Mouse (Mus musculus) right cerebral cortex, postnatal 36 days (tissue): ENCODE measurements around the gene Atrip.

Source experiments
- DNase-seq, 2 experiments: peaks; one replicate each; pipeline ENCODE4 v3.0.0; 2022; ENCODE audit warnings: low spot score in 2 of 2, mixed read lengths in 1 of 2

Atrip gene

DNA sequence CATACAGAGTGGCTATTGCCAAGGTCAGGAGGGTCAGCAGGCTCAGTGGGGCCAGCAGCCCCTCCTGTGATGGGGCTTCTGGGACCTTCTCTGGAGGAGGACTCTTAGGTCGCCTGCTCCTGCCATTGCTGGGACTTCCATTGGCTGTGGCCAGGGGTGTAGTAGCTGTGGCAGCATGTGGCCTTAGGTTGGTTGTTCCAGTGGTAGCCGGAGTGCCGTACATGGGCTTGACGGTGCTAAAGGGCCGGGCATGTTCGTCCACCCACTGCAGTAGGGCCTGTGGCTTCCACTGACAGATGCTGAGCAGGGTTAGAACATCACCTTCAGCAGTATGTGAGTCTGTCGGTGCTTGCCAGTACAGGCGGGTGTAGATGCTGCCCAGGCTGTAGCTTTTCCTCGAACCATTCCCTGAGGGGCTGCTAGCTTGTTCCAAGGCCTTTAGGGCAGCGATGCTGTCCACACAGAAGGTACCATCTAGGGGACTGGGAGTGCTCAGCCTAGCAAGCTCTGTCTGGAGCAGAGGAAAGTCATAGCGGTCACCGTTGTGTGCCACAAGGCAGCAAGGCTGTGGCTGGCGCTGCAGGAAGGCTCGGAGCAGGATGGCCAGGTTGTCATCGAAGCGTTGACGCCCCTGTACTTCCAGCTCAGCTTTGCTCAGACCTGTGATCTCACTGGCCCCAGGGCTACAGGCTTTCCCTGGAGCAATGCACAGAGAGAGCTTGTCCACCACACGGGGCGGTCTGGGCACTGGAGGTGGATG lies 15.7 kb downstream of the Atrip start:
- DNase-seq = no peak

GRCm38 (mm10) chr9:109057543-109057942 lies 16.4 kb downstream of the Atrip start:
- no peak for DNase-seq

DNA sequence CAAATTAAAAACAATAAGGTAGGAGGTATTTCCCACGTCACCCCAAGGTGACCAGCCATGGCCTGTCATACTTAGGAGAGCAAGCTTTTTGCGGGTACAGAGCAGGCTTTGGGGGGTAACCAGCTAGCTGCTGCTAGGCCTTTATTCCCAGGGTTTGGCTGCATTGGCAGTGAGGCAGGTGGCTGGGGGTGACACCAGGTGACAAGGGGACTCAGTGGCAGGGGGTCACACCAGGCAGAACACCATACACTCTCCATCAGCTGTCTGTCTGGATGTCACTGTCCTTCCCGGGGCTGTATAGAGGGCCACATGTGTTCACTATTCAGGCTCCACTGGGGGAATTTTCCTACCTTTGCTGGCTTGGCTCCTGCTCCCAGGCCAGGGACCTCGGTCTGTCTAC lies 17.0 kb downstream of the Atrip start:
- DNase-seq = no peak

- no peak for DNase-seq
Measured at GRCm38 (mm10) chr9:109056081-109056690, 17.7 kb downstream of the Atrip start.

- DNase-seq = no peak
Measured at GRCm38 (mm10) chr9:109055271-109056030, 18.5 kb downstream of the Atrip start.

DNA sequence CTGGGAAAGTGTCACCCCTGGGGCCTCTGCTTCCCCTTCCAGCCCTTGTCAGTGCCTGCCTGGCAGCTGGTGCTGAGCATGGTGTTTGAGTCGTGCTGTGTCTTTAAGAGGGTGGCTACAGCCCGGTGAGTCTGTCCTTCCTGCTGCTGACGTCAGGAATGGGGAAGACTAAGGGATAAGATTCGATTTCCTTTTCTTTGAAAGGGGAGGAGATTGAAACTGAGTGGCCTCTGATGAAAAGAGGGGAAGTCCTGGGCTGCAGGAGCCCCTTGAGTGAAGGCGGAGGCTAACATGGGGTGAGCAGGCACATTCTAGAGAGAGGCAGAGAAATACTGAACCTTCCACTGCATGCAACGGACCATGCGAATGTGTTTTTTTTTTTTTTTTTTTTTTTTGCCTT lies 19.2 kb downstream of the Atrip start:
- DNase-seq = peak; percentile 64 to 80

GRCm38 (mm10) chr9:109053851-109054250 lies 20.1 kb downstream of the Atrip start:
- no peak for DNase-seq

DNA sequence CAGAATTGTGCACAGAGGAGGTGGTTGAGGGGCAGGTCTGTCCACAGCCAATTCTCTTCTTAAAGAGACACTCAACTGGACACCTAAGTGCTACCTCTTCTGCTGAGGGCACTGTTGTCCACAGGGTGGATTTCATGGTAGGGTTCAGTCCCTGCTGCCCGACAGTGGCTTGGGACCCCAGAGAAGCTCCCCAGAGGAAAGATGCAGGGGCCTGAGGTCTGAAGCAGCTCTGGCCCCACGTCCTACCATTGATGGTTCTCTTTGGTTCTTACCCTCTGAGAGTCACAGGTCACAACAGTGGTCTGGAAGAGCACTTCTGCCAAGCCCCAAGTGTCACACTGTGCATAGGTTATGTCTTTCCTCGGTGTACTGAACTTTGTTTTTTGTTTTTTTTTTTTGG lies 20.6 kb downstream of the Atrip start:
- no peak for DNase-seq

DNA sequence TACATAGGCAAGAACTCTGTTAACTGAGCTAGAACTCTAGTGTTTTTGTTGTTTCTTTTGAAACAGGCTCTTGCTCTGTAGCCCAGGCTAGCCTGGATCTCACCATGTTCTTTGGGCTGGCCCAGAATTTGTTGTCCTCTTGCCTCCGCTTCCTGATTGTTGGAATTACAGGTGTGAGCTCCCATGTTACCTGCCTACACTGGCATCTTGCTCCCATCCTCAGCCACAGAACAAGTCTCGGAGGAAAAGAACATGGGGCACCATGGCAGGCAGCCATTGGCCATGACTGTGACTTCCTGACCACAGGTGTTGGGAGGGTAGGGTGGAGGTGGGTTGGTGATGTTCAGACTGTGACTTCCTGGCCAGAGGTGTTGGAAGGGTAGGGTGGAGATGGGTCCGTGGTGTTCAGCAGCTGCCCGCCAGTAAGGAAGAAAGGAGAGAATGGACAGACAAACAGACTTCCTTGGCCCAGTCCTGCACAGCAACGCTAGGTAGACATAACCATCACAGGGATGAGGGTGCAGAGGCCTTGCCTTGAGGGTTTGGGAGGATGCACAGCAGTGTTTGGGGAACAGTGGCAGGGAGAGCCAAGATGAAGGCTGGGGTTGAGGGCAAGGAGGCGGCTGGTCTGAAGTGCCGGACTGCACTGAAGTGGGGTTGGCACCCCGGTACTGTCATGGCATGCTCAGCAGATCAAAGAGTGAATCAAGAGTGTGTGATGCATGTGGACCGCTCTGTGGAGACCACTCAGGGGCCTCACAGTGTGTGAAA lies 21.2 kb downstream of the Atrip start:
- no peak for DNase-seq

DNA sequence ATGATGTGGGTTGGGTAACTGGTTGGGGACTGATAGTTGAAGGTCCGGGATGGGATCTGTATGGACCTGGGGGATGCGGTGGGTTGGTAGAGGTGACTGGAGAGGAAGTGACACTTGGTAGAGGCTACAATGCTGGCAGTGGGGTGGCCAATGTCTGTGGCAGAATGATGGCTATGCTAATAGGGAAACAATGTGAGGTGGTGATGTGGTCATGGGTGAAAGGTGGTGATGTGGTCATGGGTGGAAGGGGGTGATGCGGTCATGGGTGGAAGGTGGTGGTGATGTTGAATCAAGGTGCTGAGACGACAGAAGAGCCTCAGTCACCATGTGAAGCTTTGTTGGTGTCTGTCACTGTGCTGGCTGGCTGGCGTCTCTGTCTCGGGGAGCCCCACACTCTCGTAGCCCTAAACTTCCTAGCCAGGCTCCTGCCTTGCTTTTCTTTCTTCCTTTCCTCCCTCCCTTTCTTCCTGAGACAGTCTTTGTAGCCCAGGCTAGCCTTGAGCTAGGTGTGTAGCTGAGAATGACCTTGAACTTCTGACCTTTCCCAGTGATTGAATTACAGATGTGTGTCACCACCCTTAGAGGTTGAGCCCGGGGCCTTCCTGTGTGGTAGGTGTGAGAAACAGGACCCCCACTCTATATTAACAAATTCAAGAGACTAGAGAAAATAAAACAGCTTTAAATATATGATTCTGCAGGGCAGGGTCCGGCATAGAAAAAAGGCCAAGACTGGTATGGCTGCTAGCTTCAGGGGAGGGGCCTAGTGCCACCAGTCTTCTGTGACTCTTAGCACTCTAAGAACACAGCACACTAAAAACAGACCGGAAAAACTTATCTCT lies 22.1 kb downstream of the Atrip start:
- no peak for DNase-seq

DNA sequence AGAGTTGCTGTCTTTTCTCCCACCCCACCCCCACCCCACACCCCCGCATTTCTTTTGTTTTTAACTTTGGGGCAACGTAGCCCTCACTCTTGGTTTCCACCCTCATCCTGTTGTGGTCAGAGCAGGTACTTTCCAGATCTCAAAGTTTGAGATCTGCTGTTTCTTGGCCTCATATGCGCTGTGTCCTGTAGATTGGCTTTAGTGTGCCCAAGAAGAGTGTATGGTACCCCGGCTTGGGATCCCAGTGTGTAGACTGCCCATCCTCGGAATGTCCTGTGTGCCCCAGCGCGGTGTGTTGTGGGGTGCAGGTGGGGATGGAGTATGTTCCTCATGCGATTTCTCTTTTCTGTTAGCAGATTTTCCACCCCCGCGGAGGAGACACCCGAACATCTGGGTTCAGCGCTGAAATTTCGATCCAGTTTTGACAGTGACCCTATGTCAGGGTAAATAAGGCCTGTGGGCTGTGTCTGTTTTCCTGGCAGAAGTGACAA lies 22.9 kb downstream of the Atrip start:
- no peak for DNase-seq

GRCm38 (mm10) chr9:109050674-109050997 lies 23.3 kb downstream of the Atrip start:
- DNase-seq = no peak

DNA sequence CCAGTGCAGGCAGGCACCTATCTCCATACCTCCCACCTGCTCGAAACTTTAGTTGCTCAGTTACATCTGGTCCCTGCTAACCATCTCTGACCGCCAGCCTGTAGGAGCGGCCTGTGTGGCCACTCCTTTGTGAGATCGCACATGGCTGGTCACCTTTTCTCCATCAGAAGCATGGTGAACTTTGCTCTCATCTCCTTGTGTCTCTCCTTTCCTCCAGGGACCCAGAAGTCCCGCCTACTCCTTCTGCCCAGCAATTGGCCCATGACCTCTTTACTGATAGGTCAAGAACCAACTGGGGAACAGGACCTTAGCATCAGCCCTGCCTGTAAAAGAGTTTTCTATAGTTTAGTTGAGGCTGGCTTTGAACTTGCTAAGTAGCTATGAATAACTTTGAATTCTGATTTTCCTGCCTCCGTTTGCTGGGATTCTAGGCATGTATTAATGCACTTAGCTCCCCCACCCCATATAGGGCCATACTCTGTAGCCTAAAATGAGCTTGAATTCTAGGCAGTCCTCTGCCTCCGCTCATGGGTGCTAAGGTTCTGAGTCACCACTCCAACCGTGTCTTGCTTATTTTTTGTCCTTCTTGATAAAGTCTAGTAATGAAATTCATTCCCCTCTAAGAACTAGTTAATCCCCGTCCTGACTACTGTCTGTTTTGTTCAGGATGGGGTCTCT lies 23.8 kb downstream of the Atrip start:
- no peak for DNase-seq

GRCm38 (mm10) chr9:109049316-109049715 lies 24.6 kb downstream of the Atrip start:
- DNase-seq = no peak

DNA sequence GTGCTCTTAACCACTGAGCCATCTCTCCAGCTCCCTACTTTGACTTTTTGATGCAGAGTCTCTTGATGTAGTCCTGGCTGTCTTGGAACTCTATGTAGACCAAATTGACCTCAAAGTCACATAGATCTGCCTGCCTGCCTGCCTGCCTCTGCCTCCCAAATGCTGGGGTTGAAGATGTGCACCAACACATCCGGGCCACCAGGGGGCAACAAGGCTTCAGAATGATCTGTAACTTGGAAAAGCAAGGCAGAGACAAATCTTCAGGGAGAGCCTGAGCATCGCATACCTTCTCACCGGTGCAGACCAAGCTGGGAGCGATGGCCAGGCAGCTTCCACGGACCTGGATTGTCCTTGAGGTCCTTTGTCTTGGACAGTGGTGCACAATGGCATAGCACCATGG lies 27.6 kb downstream of the Atrip start:
- no peak for DNase-seq

DNA sequence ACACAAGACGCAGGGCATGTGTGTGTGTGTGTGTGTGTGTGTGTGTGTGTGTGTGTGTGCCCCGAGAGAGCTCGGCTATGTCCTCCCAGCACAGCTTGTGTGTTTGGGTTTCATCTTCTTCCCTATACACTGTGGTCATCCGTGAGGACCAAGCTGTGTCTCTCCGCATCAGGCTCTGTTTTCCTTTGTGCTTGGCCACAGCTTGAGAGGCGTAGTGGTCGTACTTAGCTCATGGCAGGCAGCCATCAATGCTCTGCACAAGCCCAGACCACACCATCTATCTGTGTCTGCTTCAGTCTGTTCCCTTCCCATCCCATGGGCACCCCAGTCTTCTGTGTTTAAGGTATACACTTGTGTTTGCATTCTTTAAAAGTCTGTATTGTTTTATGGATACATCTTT lies 32.6 kb downstream of the Atrip start:
- DNase-seq = no peak

DNA sequence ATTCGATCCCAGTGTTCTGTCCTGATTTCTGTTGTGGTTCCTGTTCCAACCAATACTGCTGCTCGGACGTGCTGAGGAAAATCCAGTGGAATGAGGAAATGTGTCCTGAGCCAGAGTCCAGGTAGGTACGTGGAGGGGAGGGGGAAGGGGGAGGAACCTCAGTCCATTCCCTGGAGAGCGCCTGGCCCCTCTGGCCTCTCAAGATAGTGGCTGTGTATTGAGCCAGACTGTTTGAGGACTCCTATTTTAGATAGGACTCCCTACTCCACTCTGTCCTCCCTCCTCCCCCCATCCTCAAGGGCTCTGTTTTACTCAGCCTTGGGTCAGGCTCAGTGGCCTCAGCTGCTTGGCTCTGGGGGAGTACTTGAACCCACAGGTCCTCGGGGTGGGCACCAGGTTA lies 33.0 kb downstream of the Atrip start:
- DNase-seq = no peak

GRCm38 (mm10) chr9:109040216-109040615 lies 33.7 kb downstream of the Atrip start:
- no peak for DNase-seq

GRCm38 (mm10) chr9:109039681-109040080 lies 34.2 kb downstream of the Atrip start:
- no peak for DNase-seq

- no peak for DNase-seq
Measured at GRCm38 (mm10) chr9:109038901-109039364, 35.0 kb downstream of the Atrip start.
